Mouse (Mus musculus): ENCODE data around the gene Ubl5.

DNA sequence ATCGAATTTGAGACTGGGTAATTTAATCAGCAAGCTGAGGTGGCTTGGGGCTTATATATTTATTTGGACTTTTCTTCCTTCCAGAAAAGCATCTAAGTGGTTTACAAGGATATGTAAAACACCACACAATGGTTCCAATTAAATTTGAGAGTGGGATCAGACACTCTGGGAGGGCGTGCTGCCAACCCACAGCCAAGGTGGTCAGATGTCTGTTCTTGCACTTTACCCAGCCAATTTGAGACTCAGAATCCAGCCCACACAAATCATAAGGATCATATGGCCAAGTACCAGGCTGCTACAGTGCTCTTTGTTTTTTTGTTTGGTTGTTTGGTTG lies 39.7 kb downstream of the Ubl5 start:
- TF ChIP-seq POLR2A (IDR thresholded peaks at IDR 0.05; ENCODE audit: borderline replicate concordance, extremely low read depth, insufficient read depth, insufficient read length, poor library complexity, severe bottlenecking), result no peak
- no peak for TF ChIP-seq CTCF (IDR thresholded peaks at IDR 0.05; ENCODE audit: borderline replicate concordance, extremely low read depth, insufficient read depth, insufficient read length)
